Mouse (Mus musculus): ENCODE data around the gene Cic.

DNA sequence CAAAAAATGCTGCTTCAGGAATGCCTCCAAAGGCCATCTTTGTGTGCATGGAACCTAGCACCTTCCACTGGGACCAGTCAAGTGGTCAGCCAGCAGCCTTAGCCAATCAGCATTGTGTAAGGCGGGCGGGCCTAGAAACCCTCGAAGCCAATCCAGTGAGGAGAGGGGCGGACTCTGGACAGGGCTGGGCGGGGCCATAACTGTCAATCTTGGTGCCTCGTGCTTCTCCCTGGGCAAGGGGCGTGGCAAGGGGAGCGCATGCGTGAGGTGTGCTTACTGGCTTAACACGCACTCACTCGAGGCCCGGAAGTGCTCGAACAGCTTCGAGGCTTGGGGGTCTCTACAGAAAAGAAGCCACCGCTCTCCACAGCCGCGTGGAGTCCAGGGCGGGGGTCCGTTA, 33.6 kb downstream of the Cic start, which contains the start of gene Prr19:
- TF ChIP-seq CTCF (IDR thresholded peaks at IDR 0.05; ENCODE audit: borderline replicate concordance, insufficient read depth, low read depth, low read length), result no peak
- no peak for TF ChIP-seq POLR2A (IDR thresholded peaks at IDR 0.05; ENCODE audit: borderline replicate concordance, insufficient read depth, low read length)

Measured in cerebellum, adult 2 months (tissue).